Mouse (Mus musculus) myocyte (in vitro differentiated cells): ENCODE data around the gene Gm38100.

Experiments used
- CEBPB ChIP-seq: IDR thresholded peaks from 2 replicates; pipeline ENCODE4 v1.6.1; 2011; ENCODE audit warnings: mild to moderate bottlenecking, moderate library complexity; ENCODE audit not compliant: poor library complexity, insufficient read depth, severe bottlenecking
- E2F4 ChIP-seq: IDR thresholded peaks from one replicate; pipeline ENCODE4 v1.6.1; 2011; ENCODE audit warnings: mild to moderate bottlenecking, control low read depth, moderate library complexity; ENCODE audit not compliant: insufficient read depth
- MAX ChIP-seq: IDR thresholded peaks from one replicate; pipeline ENCODE4 v1.6.1; 2011; ENCODE audit warnings: low read depth, mild to moderate bottlenecking, control low read depth
- POLR2A ChIP-seq: IDR thresholded peaks from one replicate; pipeline ENCODE4 v1.6.1; 2011; ENCODE audit warnings: low read depth, mild to moderate bottlenecking, control low read depth, moderate library complexity; ENCODE audit not compliant: insufficient read length
- POLR2AphosphoS2 ChIP-seq: IDR thresholded peaks from one replicate; pipeline ENCODE4 v1.6.1; 2011; ENCODE audit warnings: low read depth, control low read depth; ENCODE audit not compliant: insufficient read length
- REST ChIP-seq: IDR thresholded peaks from one replicate; pipeline ENCODE4 v1.6.1; 2011; ENCODE audit warnings: mild to moderate bottlenecking, control low read depth, moderate library complexity; ENCODE audit not compliant: insufficient read depth, insufficient read length
- SRF ChIP-seq: IDR thresholded peaks from one replicate; pipeline ENCODE4 v1.6.1; 2011; ENCODE audit warnings: low read depth; ENCODE audit not compliant: control insufficient read depth, insufficient read length
- TCF3 ChIP-seq: IDR thresholded peaks from one replicate; pipeline ENCODE4 v1.6.1; 2011; ENCODE audit warnings: low read depth, control low read depth; ENCODE audit not compliant: insufficient read length
- USF1 ChIP-seq: IDR thresholded peaks from one replicate; pipeline ENCODE4 v1.6.1; 2011; ENCODE audit warnings: low read depth, mild to moderate bottlenecking, control low read depth, moderate library complexity

- no peak for TF ChIP-seq POLR2A
- no peak for TF ChIP-seq REST
- no peak for TF ChIP-seq CEBPB
- no peak for TF ChIP-seq E2F4
- TF ChIP-seq USF1: no peak
- no peak for TF ChIP-seq POLR2AphosphoS2
- no peak for TF ChIP-seq MAX
- TF ChIP-seq SRF: no peak
- TF ChIP-seq TCF3: no peak
Measured at GRCm38 (mm10) chr1:175961786-175962185, 41.7 kb downstream of the Gm38100 start.
